Mouse (Mus musculus): Measurements from ENCODE around the gene Hacd2. TPM values are rescaled to one million over a fixed set of nuclear protein-coding genes. Genes with fewer than 3 reads are reported as not detected.
A peak's percentile ranks its signal among the peaks of the same experiment; 100 is the strongest.

The Hacd2 gene
- polyA plus RNA-seq, 1 experiment = 10.6 TPM

DNA sequence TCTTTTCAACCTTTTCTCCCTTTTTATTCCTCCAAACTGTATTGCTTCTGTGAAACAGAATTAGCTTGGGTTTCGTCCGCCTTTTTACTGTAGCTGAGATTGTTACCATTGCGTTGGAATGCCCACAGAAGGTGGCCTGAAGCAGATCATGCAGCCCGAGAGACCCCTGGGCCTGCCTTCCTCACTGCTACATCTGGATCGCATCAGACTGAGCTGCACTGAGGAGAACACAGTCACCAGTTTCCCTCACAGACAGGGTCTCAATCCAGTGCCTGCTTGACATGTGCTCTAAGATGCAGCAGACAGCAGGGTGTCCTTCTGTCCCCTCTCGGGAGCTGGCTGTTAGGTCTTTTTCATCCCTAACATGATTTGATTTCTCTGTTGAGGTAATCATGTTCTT, 85.8 kb downstream of the Hacd2 start:
- no peak overlapping the region for H3K27ac ChIP-seq (ENCODE audit: control insufficient read depth, insufficient read depth, low read depth, low read length, poor library complexity)
- 90% methylated on average over 6 of the region's 6 CpGs for WGBS
- no peak overlapping the region for H3K4me3 ChIP-seq (replicated peaks; ENCODE audit: control insufficient read depth, low read depth, low read length)
- H3K4me1 ChIP-seq (ENCODE audit: control insufficient read depth, insufficient read depth, low read length) = no peaks in the 10 kb centered on the region
- TF ChIP-seq CTCF (IDR thresholded peaks at IDR 0.05; ENCODE audit: control insufficient read depth, insufficient read depth, low read length) = no peak
- TF ChIP-seq POLR2A (IDR thresholded peaks at IDR 0.05; ENCODE audit: borderline replicate concordance, control insufficient read depth, low read depth, low read length) = no peak

DNA sequence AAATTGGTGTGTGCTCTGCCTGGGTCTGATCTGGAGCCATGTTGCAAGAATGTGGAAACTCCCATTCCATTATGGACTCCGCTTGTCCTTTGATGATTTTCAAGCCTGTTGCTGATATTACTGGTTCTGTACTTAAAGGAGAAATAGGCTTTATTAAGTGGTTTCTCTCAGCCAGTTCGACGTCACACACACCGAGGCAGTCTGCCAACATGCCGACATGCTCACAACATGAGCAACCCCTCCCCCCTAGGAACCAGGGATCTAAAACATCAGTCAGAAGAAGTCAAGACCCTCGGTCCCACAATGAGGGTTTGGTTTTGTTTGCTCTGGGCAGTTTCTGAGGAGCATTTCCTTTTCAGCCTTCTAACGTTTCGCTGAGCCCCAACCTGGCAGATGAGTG, 86.9 kb downstream of the Hacd2 start:
- 77% methylated on average over 8 of the region's 8 CpGs for WGBS
- TF ChIP-seq CTCF (IDR thresholded peaks at IDR 0.05; ENCODE audit: control insufficient read depth, insufficient read depth, low read length) (no peak), POLR2A (IDR thresholded peaks at IDR 0.05; ENCODE audit: borderline replicate concordance, control insufficient read depth, low read depth, low read length) (no peak)

DNA sequence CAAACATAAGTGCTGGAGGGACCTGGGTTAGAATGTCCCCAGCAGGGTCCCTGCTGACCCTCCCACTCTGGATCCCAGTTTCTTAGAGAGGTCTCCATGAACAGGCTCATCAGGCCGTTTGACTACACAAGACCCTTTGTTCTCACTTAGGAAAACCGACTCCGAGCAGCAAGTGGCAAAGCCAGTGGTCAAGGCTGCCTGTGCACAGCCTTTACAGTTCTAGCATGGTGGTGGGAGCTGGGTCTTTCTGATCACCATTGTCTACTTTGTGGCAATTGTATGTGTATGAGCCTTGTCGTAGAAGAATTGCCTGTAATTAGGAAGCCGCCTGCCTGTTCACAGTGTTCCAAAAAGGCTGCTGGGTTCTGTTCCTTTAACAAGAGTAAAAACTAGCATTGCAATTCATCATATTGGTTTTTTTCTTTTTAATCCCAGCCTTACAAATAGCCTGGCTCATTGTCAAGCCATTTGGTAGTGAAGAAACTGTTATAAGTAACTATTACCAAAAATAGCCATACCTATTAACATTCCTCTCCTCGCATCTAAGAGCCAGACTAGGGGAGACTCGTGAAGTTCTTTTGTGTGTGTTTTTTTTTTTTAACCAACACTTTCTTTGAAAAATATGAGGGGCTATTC, 87.5 kb downstream of the Hacd2 start:
- Histone ChIP-seq H3K4me1 (ENCODE audit: control insufficient read depth, insufficient read depth, low read length) (no peaks in the 10 kb centered on the region), H3K27ac (ENCODE audit: control insufficient read depth, insufficient read depth, low read depth, low read length, poor library complexity) (no peak overlapping the region), H3K4me3 (replicated peaks; ENCODE audit: control insufficient read depth, low read depth, low read length) (no peak overlapping the region)
- no peak for TF ChIP-seq POLR2A (IDR thresholded peaks at IDR 0.05; ENCODE audit: borderline replicate concordance, control insufficient read depth, low read depth, low read length)
- TF ChIP-seq CTCF (IDR thresholded peaks at IDR 0.05; ENCODE audit: control insufficient read depth, insufficient read depth, low read length) = no peak
- 79% methylated on average over 7 of the region's 7 CpGs for WGBS

More for the DNA sequence above, 86.9 kb downstream of the Hacd2 start:
- no peak overlapping the region for H3K27ac ChIP-seq (ENCODE audit: control insufficient read depth, insufficient read depth, low read depth, low read length, poor library complexity)
- H3K4me1 ChIP-seq (ENCODE audit: control insufficient read depth, insufficient read depth, low read length) = no peaks in the 10 kb centered on the region
- no peak overlapping the region for H3K4me3 ChIP-seq (replicated peaks; ENCODE audit: control insufficient read depth, low read depth, low read length)

DNA sequence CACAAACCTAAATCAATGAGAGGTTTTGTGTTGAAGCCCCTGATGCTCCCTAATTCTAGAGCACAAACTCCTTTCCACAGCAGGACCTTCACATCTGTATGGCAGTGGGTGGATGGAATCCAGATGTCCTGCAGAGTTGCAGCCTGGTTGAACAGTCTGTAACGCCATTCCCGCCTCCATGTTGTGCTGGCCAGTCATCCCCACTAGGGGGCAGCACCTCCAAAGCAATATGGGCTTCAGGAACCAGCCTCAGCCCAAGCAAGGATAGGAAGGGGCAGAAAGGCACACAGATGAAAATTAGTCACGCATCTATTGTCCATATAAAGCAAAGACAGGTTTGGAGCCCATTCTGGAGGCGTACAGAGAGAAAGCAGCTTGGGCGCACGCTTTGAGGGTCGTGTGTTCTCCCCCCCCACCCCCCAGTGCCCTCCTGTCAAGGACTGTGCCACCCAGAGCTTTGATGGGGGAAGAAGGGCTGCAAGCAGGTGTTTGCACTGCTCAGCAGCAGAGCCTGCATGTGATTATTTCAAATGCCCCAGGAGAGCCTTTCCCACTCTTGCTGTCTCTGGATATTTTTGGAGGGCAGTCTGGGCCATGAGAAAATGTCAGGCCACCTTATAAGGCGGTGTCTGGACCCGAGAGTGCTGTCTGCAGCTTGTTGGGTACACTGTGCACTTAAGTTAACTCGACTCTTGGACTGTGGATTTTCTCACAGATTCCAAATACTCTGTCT, 88.3 kb downstream of the Hacd2 start:
- no peak overlapping the region for H3K4me3 ChIP-seq (replicated peaks; ENCODE audit: control insufficient read depth, low read depth, low read length)
- no peak overlapping the region for H3K27ac ChIP-seq (ENCODE audit: control insufficient read depth, insufficient read depth, low read depth, low read length, poor library complexity)
- H3K4me1 ChIP-seq (ENCODE audit: control insufficient read depth, insufficient read depth, low read length) = no peaks in the 10 kb centered on the region
- WGBS = 41% methylated on average over 10 of the region's 10 CpGs
- TF ChIP-seq CTCF (IDR thresholded peaks at IDR 0.05; ENCODE audit: control insufficient read depth, insufficient read depth, low read length) (peak; percentile 94), POLR2A (IDR thresholded peaks at IDR 0.05; ENCODE audit: borderline replicate concordance, control insufficient read depth, low read depth, low read length) (no peak)

DNA sequence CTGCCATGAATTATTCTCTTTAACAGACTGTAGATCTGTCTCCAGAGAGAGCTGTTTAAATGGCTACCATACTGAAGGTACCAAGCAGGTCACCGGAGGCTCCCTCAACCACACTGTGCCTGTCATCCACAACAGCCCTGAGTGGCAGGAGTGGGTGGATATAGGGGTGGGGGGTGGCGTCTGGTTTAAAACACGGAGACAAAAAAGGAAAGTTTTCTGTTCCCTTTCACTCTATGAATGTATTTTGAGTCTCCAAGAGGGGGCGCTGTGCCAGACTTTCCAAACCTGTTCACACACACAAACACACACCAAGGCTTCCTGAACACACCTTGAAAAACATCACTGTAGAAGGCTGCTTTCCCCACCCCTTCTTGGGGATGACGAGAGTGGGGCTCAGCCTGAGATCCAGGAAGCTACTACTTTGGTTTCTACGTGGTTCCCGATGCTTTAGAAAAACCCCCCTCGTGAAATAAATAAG, 89.0 kb downstream of the Hacd2 start:
- 65% methylated on average over 8 of the region's 8 CpGs for WGBS
- H3K27ac ChIP-seq (ENCODE audit: control insufficient read depth, insufficient read depth, low read depth, low read length, poor library complexity) = no peak overlapping the region
- no peak overlapping the region for H3K4me3 ChIP-seq (replicated peaks; ENCODE audit: control insufficient read depth, low read depth, low read length)
- H3K4me1 ChIP-seq (ENCODE audit: control insufficient read depth, insufficient read depth, low read length) = no peaks in the 10 kb centered on the region
- TF ChIP-seq CTCF (IDR thresholded peaks at IDR 0.05; ENCODE audit: control insufficient read depth, insufficient read depth, low read length) (no peak), POLR2A (IDR thresholded peaks at IDR 0.05; ENCODE audit: borderline replicate concordance, control insufficient read depth, low read depth, low read length) (no peak)

DNA sequence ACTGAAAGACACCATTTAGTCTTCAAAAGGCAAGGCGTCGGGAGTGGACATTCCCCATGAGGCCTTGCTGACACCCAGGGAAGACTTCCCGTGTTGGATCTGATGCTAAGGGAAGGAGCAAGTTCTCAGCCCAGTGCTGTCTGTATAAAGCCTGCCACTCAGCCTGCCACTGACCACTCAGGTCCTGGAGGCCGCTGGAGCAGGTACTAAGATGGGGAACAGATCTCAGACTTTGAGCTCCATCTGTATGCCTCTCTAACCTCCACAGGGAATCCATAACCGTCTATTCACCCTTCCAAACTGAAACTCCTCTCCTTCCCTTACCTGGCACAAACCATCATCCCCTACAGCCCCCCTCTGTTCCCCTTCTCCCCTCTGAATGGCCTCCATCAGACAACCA, 91.3 kb downstream of the Hacd2 start:
- Histone ChIP-seq H3K27ac (ENCODE audit: control insufficient read depth, insufficient read depth, low read depth, low read length, poor library complexity) (no peak overlapping the region), H3K4me1 (ENCODE audit: control insufficient read depth, insufficient read depth, low read length) (no peaks in the 10 kb centered on the region), H3K4me3 (replicated peaks; ENCODE audit: control insufficient read depth, low read depth, low read length) (no peak overlapping the region)
- no peak for TF ChIP-seq POLR2A (IDR thresholded peaks at IDR 0.05; ENCODE audit: borderline replicate concordance, control insufficient read depth, low read depth, low read length)
- no peak for TF ChIP-seq CTCF (IDR thresholded peaks at IDR 0.05; ENCODE audit: control insufficient read depth, insufficient read depth, low read length)
- 80% methylated on average over 5 of the region's 5 CpGs for WGBS

DNA sequence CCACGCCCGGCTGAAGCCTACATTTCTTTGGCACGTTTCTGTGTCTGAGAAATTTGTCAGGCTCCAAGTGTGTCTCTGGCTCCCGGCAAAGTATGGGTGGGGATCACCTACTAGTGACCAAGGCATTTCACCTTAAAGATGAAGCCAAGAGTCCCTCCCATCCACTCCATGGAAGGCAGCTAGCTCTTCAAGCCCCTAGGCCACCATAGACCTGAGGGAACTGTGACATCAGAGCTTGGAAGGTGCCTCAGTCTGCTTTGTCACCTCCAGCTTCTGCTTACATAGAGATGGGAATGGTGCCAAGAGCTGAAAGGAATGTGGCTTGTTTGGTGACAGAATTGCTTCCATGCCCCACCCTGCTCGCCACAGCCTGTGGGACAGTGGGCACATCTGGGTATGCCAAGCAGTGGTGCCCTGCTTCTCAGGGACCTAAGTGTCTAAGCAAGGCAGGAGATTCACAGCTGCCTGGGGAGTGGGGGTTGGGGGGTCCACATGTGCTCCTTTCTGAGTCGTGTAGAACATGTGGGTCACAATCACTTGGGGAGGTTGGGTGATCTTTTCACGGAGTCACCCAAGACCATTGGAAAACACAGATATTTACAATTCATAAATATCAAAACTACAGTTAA, 94.2 kb downstream of the Hacd2 start:
- Histone ChIP-seq H3K27ac (ENCODE audit: control insufficient read depth, insufficient read depth, low read depth, low read length, poor library complexity) (no peak overlapping the region), H3K4me1 (ENCODE audit: control insufficient read depth, insufficient read depth, low read length) (no peaks in the 10 kb centered on the region), H3K4me3 (replicated peaks; ENCODE audit: control insufficient read depth, low read depth, low read length) (no peak overlapping the region)
- 63% methylated on average over 7 of the region's 7 CpGs for WGBS
- TF ChIP-seq CTCF (IDR thresholded peaks at IDR 0.05; ENCODE audit: control insufficient read depth, insufficient read depth, low read length) = no peak
- no peak for TF ChIP-seq POLR2A (IDR thresholded peaks at IDR 0.05; ENCODE audit: borderline replicate concordance, control insufficient read depth, low read depth, low read length)

DNA sequence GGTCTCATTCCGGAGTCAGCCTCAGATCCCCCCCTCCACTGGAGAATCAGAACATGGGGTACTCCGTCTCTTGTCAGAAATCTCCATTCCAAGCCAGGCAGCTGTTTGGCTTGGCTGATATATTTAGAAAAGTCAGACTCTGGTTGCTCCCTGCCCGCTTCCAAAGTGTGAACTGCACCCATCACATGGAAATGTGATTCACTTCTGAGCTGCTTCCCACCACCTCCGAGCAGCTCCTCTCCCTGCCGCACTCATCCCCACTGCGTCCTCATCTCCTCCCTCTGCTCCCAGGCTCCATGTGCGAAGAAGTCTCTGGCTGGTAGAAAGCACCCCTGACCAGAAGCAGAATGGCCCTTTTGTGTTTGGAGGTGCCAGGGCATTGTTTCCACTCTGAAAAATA, 95.2 kb downstream of the Hacd2 start:
- no peaks in the 10 kb centered on the region for H3K4me1 ChIP-seq (ENCODE audit: control insufficient read depth, insufficient read depth, low read length)
- H3K4me3 ChIP-seq (replicated peaks; ENCODE audit: control insufficient read depth, low read depth, low read length) = no peak overlapping the region
- WGBS = 88% methylated on average over 7 of the region's 7 CpGs
- no peak for TF ChIP-seq POLR2A (IDR thresholded peaks at IDR 0.05; ENCODE audit: borderline replicate concordance, control insufficient read depth, low read depth, low read length)
- no peak for TF ChIP-seq CTCF (IDR thresholded peaks at IDR 0.05; ENCODE audit: control insufficient read depth, insufficient read depth, low read length)
- H3K27ac ChIP-seq (ENCODE audit: control insufficient read depth, insufficient read depth, low read depth, low read length, poor library complexity) = no peak overlapping the region
